Mouse (Mus musculus) kidney, embryonic 15.5 days (tissue): ENCODE results near the gene March4. TPM values are rescaled to one million over a fixed set of nuclear protein-coding genes. Genes with fewer than 3 reads are reported as not detected.

Source experiments
- ATAC-seq: fragments of 200-750 bp; cut with Nextera tagmentation; replicated peaks from 2 replicates; pipeline ENCODE4 v1.8.0; 2017; ENCODE audit warnings: moderate TSS enrichment; ENCODE audit not compliant: low FRiP score
- H3K27ac ChIP-seq: fragments of 300-500 bp; sonication (generic); 2 replicates; pipeline ENCODE4 v1.5.1; 2015; ENCODE audit warnings: mild to moderate bottlenecking, inconsistent platforms
- H3K27me3 ChIP-seq: fragments of 300-500 bp; sonication (generic); 2 replicates; pipeline ENCODE4 v1.6.1; 2015; ENCODE audit warnings: inconsistent platforms
- H3K36me3 ChIP-seq: fragments of 300-500 bp; sonication (generic); 2 replicates; pipeline ENCODE4 v1.6.1; 2015; ENCODE audit warnings: inconsistent platforms
- H3K4me1 ChIP-seq: fragments of 300-500 bp; sonication (generic); 2 replicates; pipeline ENCODE4 v1.6.1; 2015; ENCODE audit warnings: inconsistent platforms
- H3K4me2 ChIP-seq: fragments of 300-500 bp; sonication (generic); 2 replicates; pipeline ENCODE4 v1.6.1; 2015; ENCODE audit warnings: moderate library complexity, mild to moderate bottlenecking, inconsistent platforms
- H3K4me3 ChIP-seq: fragments of 300-500 bp; sonication (generic); replicated peaks from 2 replicates; pipeline ENCODE4 v1.5.1; 2015; ENCODE audit warnings: mild to moderate bottlenecking, inconsistent platforms
- H3K9ac ChIP-seq: fragments of 300-500 bp; sonication (generic); 2 replicates; pipeline ENCODE4 v1.6.1; 2015; ENCODE audit warnings: mild to moderate bottlenecking, inconsistent platforms
- H3K9me3 ChIP-seq: fragments of 300-500 bp; sonication (generic); replicated peaks from 2 replicates; pipeline ENCODE4 v1.6.1; 2016; ENCODE audit warnings: inconsistent platforms
- WGBS: fragments of 180-500 bp; shearing (Covaris S2); methylation state at CpG from one replicate; pipeline ENCODE4 v1.1.7; 2015; ENCODE audit warnings: mixed read lengths; 5-methylcytosine and 5-hydroxymethylcytosine counted together
- polyA plus RNA-seq: library from polyadenylated mRNA; unstranded; fragments of >200 nt; fragmentation: Nextera tagmentation; extraction: Ambion mirVana; gene quantifications from 2 replicates; pipeline ENCODE4 v1.2.1, GENCODE M21; 2015

The March4 gene
- polyA plus RNA-seq, 1 experiment from 2014 or later = 0.05 TPM

GRCm38 (mm10) chr1:72567056-72567455 is 30.3 kb upstream of the March4 start:
- Histone ChIP-seq H3K9me3 (no peaks in the 10 kb centered on the region), H3K9ac (no peak overlapping the region), H3K4me3 (no peak overlapping the region), H3K27ac (no peak overlapping the region), H3K27me3 (no peaks in the 10 kb centered on the region), H3K36me3 (no peaks in the 10 kb centered on the region), H3K4me1 (no peaks in the 10 kb centered on the region), H3K4me2 (no peak overlapping the region; the same call in 1 of the 2 replicates)
- ATAC-seq = no peak
- WGBS = 43% methylated on average over 9 of the region's 9 CpGs

- Histone ChIP-seq H3K4me3 (no peak overlapping the region), H3K27ac (no peak overlapping the region), H3K9me3 (no peaks in the 10 kb centered on the region), H3K9ac (no peak overlapping the region), H3K4me1 (no peaks in the 10 kb centered on the region), H3K36me3 (no peaks in the 10 kb centered on the region), H3K4me2 (no peak overlapping the region), H3K27me3 (no peaks in the 10 kb centered on the region)
- no peak for ATAC-seq
- WGBS = 61% methylated on average over 6 of the region's 6 CpGs
Observed at GRCm38 (mm10) chr1:72564334-72564962, 27.7 kb upstream of the March4 start.

- H3K4me3 ChIP-seq = no peak overlapping the region
- H3K4me2 ChIP-seq = no peak overlapping the region
- H3K27me3 ChIP-seq = no peaks in the 10 kb centered on the region
- no peak overlapping the region for H3K27ac ChIP-seq
- H3K36me3 ChIP-seq = no peaks in the 10 kb centered on the region
- WGBS = 79% methylated on average over 2 of the region's 2 CpGs
- H3K9me3 ChIP-seq = no peaks in the 10 kb centered on the region
- no peak overlapping the region for H3K9ac ChIP-seq
- ATAC-seq = no peak
- no peaks in the 10 kb centered on the region for H3K4me1 ChIP-seq
Observed at GRCm38 (mm10) chr1:72558625-72559024, 21.9 kb upstream of the March4 start.

- H3K9me3 ChIP-seq = no peaks in the 10 kb centered on the region
- WGBS = 82% methylated on average over 3 of the region's 3 CpGs
- H3K4me3 ChIP-seq = no peak overlapping the region
- H3K36me3 ChIP-seq = no peaks in the 10 kb centered on the region
- no peak overlapping the region for H3K9ac ChIP-seq
- no peak overlapping the region for H3K27ac ChIP-seq
- ATAC-seq = no peak
- H3K27me3 ChIP-seq = no peaks in the 10 kb centered on the region
- H3K4me1 ChIP-seq = no peaks in the 10 kb centered on the region
- H3K4me2 ChIP-seq = no peak overlapping the region
Observed at GRCm38 (mm10) chr1:72556471-72556870, 19.7 kb upstream of the March4 start.

- H3K4me1 ChIP-seq = no peaks in the 10 kb centered on the region
- WGBS = 83% methylated on average over 2 of the region's 2 CpGs
- no peak for ATAC-seq
- no peak overlapping the region for H3K4me3 ChIP-seq
- H3K27me3 ChIP-seq = no peaks in the 10 kb centered on the region
- H3K36me3 ChIP-seq = no peaks in the 10 kb centered on the region
- no peak overlapping the region for H3K9ac ChIP-seq
- no peaks in the 10 kb centered on the region for H3K9me3 ChIP-seq
- H3K27ac ChIP-seq = no peak overlapping the region
- no peak overlapping the region for H3K4me2 ChIP-seq
Observed at GRCm38 (mm10) chr1:72550317-72550716, 13.6 kb upstream of the March4 start.

GRCm38 (mm10) chr1:72538266-72538665 is 1.5 kb upstream of the March4 start:
- WGBS = 79% methylated on average over 5 of the region's 5 CpGs
- Histone ChIP-seq H3K9me3 (no peaks in the 10 kb centered on the region), H3K36me3 (no peaks in the 10 kb centered on the region), H3K27me3 (peaks cover 44% of the 10 kb centered on the region), H3K4me1 (peaks cover 16% of the 10 kb centered on the region), H3K4me2 (no peak overlapping the region), H3K4me3 (no peak overlapping the region), H3K9ac (no peak overlapping the region), H3K27ac (no peak overlapping the region)
- ATAC-seq = no peak

DNA sequence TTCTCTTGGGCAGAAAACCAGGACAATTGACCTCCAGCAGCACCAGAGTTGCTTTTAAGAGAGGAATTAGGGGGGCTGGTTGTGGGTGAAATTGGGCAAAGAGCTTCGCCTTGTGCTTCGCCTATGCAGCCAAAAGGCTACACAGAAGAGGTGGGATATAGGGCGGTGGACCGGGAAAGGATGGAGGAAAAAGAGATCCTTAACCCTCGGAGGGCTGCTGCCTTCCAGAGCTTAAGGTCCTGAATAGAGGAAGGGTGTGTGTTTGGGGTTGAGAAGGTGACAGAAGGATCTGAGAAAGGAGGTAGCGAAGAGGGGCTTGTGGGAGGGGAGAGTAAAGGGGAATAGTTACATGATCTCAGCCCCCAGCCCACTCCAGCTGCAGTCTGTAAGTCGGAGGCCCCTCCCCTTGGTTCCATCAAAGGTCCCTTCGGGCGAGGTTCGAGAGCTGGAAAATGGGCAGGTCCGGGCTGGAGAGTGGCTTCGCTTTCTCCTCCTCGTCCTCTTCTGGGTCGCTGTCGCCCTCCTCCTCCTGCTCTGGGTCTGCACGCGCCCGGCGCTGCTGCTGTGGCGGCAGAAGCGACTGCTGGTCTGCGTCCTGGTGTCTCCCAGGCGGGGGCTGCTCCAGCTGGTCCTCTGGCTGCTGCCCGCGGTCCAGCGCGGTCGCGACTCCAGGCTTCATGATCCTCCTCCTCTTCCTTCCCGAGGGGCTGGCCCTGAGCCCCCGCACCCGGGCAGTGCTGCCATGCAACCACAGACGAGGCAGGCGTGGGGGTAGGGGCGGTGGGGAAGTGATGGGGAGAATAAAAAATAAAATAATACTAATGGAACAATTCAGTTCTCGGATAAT is 782 bp downstream of the March4 start:
- no peaks in the 10 kb centered on the region for H3K36me3 ChIP-seq
- H3K9ac ChIP-seq = no peak overlapping the region
- peak overlapping the region; percentile 37 for H3K4me3 ChIP-seq
- H3K27ac ChIP-seq = no peak overlapping the region
- 2% methylated on average over 36 of the region's 36 CpGs for WGBS
- H3K9me3 ChIP-seq = no peaks in the 10 kb centered on the region
- H3K27me3 ChIP-seq = peaks cover 61% of the 10 kb centered on the region
- peak; percentile 81 for ATAC-seq
- peaks cover 16% of the 10 kb centered on the region for H3K4me1 ChIP-seq
- peak overlapping the region; percentile 69 for H3K4me2 ChIP-seq

DNA sequence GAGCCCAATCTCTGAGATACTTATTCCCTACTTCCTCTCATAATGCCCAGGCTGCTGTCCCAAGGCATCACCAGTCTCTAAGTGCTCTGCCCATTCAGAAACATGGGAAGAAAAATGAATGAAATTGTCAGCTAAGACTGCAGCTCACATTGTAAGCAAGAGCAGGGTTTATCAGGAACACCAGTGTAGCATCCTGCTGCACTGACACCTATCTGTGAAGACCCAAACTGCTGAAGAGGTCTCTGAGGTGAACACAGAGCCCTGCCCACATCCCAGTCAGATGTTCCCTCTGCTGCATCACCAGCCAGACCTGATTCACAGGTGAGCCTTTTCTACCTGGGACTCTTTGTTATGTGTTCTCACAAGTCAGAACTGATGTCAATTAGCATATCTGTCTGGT is 3.3 kb downstream of the March4 start:
- no peak overlapping the region for H3K27ac ChIP-seq
- no peaks in the 10 kb centered on the region for H3K36me3 ChIP-seq
- H3K9ac ChIP-seq = no peak overlapping the region
- H3K9me3 ChIP-seq = no peaks in the 10 kb centered on the region
- H3K4me3 ChIP-seq = no peak overlapping the region
- H3K27me3 ChIP-seq = peaks cover 65% of the 10 kb centered on the region
- H3K4me1 ChIP-seq = peaks cover 16% of the 10 kb centered on the region
- ATAC-seq = no peak
- H3K4me2 ChIP-seq = no peak overlapping the region

DNA sequence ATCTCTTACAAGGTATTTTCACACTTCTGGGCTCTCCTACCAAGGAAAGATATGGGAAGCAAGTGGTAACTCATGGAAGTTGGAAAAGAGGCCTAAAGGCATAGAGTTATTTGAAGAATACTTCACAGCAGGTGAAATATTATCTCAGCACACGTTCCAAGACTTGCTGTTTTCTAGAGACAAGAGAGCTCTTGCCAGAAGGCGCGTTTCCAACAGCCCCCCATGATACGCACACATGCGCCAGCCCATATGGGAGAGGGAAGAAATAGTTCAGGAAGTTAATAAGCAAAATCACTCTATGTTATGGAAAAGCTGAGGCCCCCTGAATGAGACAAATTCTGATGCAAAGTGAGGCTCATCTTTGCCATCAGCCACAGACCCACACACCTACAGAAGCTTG is 3.8 kb downstream of the March4 start:
- 91% methylated on average over 5 of the region's 5 CpGs for WGBS
- Histone ChIP-seq H3K27me3 (peaks cover 65% of the 10 kb centered on the region), H3K9me3 (no peaks in the 10 kb centered on the region), H3K27ac (no peak overlapping the region), H3K36me3 (no peaks in the 10 kb centered on the region), H3K4me3 (no peak overlapping the region), H3K4me1 (peaks cover 16% of the 10 kb centered on the region), H3K4me2 (no peak overlapping the region), H3K9ac (no peak overlapping the region)
- no peak for ATAC-seq

DNA sequence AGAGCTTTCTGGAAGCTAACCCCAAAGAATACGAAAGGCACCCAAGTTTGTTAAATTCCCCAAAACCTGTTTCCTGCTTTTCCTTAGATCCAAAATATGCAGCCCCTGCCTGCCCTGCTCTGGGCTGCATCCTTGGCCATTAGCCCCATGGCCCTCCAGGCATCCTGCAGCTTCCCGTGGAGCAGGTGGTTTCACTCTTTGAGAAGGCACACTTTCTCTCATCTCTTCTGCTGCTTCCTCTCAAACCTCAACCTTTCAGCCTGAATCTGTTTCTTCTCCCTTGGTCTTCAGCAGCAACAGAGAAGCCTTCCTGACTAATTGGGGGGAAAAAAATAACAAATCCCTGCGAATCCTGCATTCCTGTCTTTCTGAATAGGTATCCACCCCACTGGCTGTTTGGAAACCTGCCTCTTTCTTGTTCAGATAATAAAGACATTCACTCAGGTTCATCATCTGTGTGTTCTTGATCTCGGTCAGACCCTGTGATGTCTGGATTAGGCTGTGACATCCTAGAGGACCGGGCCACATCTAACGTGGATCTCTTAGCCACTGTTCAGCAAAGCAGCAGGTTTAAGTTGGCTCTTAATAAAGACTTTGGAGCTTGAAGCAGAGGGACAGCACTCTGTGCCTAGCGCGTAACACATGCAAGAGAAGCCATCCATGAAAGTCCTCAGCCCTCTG is 6.1 kb downstream of the March4 start:
- Histone ChIP-seq H3K27me3 (peaks cover 49% of the 10 kb centered on the region), H3K4me2 (no peak overlapping the region)
- WGBS = 72% methylated on average over 8 of the region's 8 CpGs

GRCm38 (mm10) chr1:72529192-72529591 is 7.5 kb downstream of the March4 start:
- H3K36me3 ChIP-seq = no peaks in the 10 kb centered on the region
- no peak for ATAC-seq
- H3K27ac ChIP-seq = no peak overlapping the region
- 84% methylated on average over 4 of the region's 4 CpGs for WGBS
- peaks cover 34% of the 10 kb centered on the region for H3K27me3 ChIP-seq
- no peak overlapping the region for H3K4me2 ChIP-seq
- H3K4me3 ChIP-seq = no peak overlapping the region
- no peaks in the 10 kb centered on the region for H3K4me1 ChIP-seq
- H3K9ac ChIP-seq = no peak overlapping the region
- no peaks in the 10 kb centered on the region for H3K9me3 ChIP-seq

More for the DNA sequence above, 6.1 kb downstream of the March4 start:
- H3K36me3 ChIP-seq = no peaks in the 10 kb centered on the region
- no peaks in the 10 kb centered on the region for H3K9me3 ChIP-seq
- ATAC-seq = no peak
- H3K4me1 ChIP-seq = no peaks in the 10 kb centered on the region
- H3K27ac ChIP-seq = no peak overlapping the region
- no peak overlapping the region for H3K4me3 ChIP-seq
- H3K9ac ChIP-seq = no peak overlapping the region

- H3K27me3 ChIP-seq = no peaks in the 10 kb centered on the region
- H3K27ac ChIP-seq = no peak overlapping the region
- no peak for ATAC-seq
- H3K36me3 ChIP-seq = no peaks in the 10 kb centered on the region
- no peak overlapping the region for H3K4me3 ChIP-seq
- WGBS = 37% methylated on average over 6 of the region's 6 CpGs
- no peaks in the 10 kb centered on the region for H3K9me3 ChIP-seq
- no peak overlapping the region for H3K9ac ChIP-seq
- peaks cover 6% of the 10 kb centered on the region; the same call in 1 of the 2 replicates for H3K4me1 ChIP-seq
- no peak overlapping the region for H3K4me2 ChIP-seq
Observed at GRCm38 (mm10) chr1:72523601-72524000, 13.1 kb downstream of the March4 start.
